In genomic region chrX:50635634-50636033, GRCm38 (mm10) we compare ENCODE assay signal across 8 mouse cellular contexts.
DNase-seq lines count a peak whose midpoint lies in the region; ATAC-seq and TF ChIP-seq lines count a peak whose summit lies in the region.

No protein-coding gene starts in this region.

- H3K9ac ChIP-seq in heart, embryonic 13.5 days, result peak overlapping the region; percentile 73
- peak overlapping the region; percentile 54; the same call in 1 of the 2 replicates for H3K9ac ChIP-seq in ES-E14 (ENCODE audit: insufficient read depth, low read depth, low read length, poor library complexity, severe bottlenecking)
- H3K9ac ChIP-seq in forebrain, embryonic 16.5 days (replicated peaks; ENCODE audit: low read depth, low read length), result peak overlapping the region; percentile 46; the same call in 1 of the 2 replicates

- H3K27ac ChIP-seq in heart, embryonic 13.5 days (replicated peaks), result peak overlapping the region; percentile 68; the same call in 1 of the 2 replicates
- peak overlapping the region; percentile 47; the same call in 1 of the 2 replicates for H3K27ac ChIP-seq in ES-E14 (ENCODE audit: insufficient read depth, low read depth, low read length, poor library complexity, severe bottlenecking)
- H3K27ac ChIP-seq in forebrain, embryonic 16.5 days (ENCODE audit: low read length), result no peak overlapping the region

- H3K4me1 ChIP-seq in heart, embryonic 13.5 days, result peaks cover 4% of the 10 kb centered on the region
- peaks cover 0 to 4% of the 10 kb centered on the region in 2 experiments; a peak in 1 of 4 replicates for H3K4me1 ChIP-seq in ES-E14 (ENCODE audit: control insufficient read depth in 2 of 2, insufficient read depth in 2 of 2, low read length in 2 of 2, poor library complexity in 1 of 2)
- 0 out of 2 replicates have a peak, but pooled peaks cover 4% of the 10 kb centered on the region for H3K4me1 ChIP-seq in forebrain, embryonic 16.5 days (replicated peaks; ENCODE audit: control insufficient read depth, insufficient read depth, low read length)

- peak overlapping the region; percentile 71 for H3K4me2 ChIP-seq in heart, embryonic 13.5 days
- H3K4me2 ChIP-seq in forebrain, embryonic 16.5 days (ENCODE audit: low read length), result peak overlapping the region; percentile 63

- ATAC-seq in heart, embryonic 13.5 days (ENCODE audit: extremely low read depth, insufficient number of reproducible peaks, low FRiP score, low TSS enrichment), result no peak
- 0 out of 2 replicates have a peak, but pooled peaks have one; percentile 16 for ATAC-seq in forebrain, embryonic 16.5 days
- ATAC-seq in megakaryocyte, adult 5-6 weeks (ENCODE audit: poor library complexity, severe bottlenecking), result peak; percentile 35

- H3K4me3 ChIP-seq in heart, embryonic 13.5 days, result peak overlapping the region; percentile 66
- peak overlapping the region; percentile 50 to 84 for H3K4me3 ChIP-seq in ES-E14 (ENCODE audit: insufficient read depth in 1 of 2, low read depth in 1 of 2, low read length in 2 of 2, poor library complexity in 1 of 2, severe bottlenecking in 1 of 2)
- peak overlapping the region; percentile 59 for H3K4me3 ChIP-seq in forebrain, embryonic 16.5 days (replicated peaks; ENCODE audit: low read length)

- DNase-seq in heart, adult 9 months (ENCODE audit: low spot score in 2 of 2), result no peak
- no peak for DNase-seq in ES-E14 (ENCODE audit: low read depth, low spot score)
- no peak for DNase-seq in layer of hippocampus, adult 18-20 months (ENCODE audit: low spot score in 2 of 2)
- no peak for DNase-seq in retina, embryonic 14.5 days (ENCODE audit: low spot score)
- no peak for DNase-seq in gastrocnemius, postnatal 25 days

- no peaks in the 10 kb centered on the region for H3K36me3 ChIP-seq in heart, embryonic 13.5 days
- peaks cover 3% of the 10 kb centered on the region for H3K36me3 ChIP-seq in ES-E14 (ENCODE audit: control insufficient read depth, insufficient read depth, low read length, poor library complexity, severe bottlenecking)
- H3K36me3 ChIP-seq in forebrain, embryonic 16.5 days (ENCODE audit: control insufficient read depth, insufficient read depth), result no peaks in the 10 kb centered on the region

- H3K27me3 ChIP-seq in heart, embryonic 13.5 days (replicated peaks), result no peaks in the 10 kb centered on the region
- H3K27me3 ChIP-seq in forebrain, embryonic 16.5 days (replicated peaks; ENCODE audit: control insufficient read depth, insufficient read depth, low read length), result no peaks in the 10 kb centered on the region

- in situ Hi-C loops in ES-E14 (cut with MboI; ENCODE audit: low sequenced_read_pairs in 2 of 2, unreplicated experiment in 2 of 2), result no loop called here

- 33% methylated on average over 6 of the region's 6 CpGs for WGBS in heart, embryonic 13.5 days
- WGBS in forebrain, embryonic 16.5 days, result 20% methylated on average over 6 of the region's 6 CpGs

- no peaks in the 10 kb centered on the region for H3K9me3 ChIP-seq in heart, embryonic 13.5 days
- no peaks in the 10 kb centered on the region for H3K9me3 ChIP-seq in ES-E14 (ENCODE audit: control insufficient read depth, insufficient read depth, low read depth, low read length)
- H3K9me3 ChIP-seq in forebrain, embryonic 16.5 days (ENCODE audit: control insufficient read depth, low read length), result no peaks in the 10 kb centered on the region

TF ChIP-seq in ES-E14, 5 proteins besides CTCF, POLR2A, EP300 and RAD21:
- TF ChIP-seq ZC3H11A (IDR thresholded peaks at IDR 0.05; ENCODE audit: borderline replicate concordance, low read depth, low read length), result no peak
- TF ChIP-seq MAFK (IDR thresholded peaks at IDR 0.05; ENCODE audit: insufficient read depth, low read depth, low read length), result no peak
- no peak for TF ChIP-seq ZNF384 (IDR thresholded peaks at IDR 0.05; ENCODE audit: low read depth, low read length)
- no peak for TF ChIP-seq CHD2 (IDR thresholded peaks at IDR 0.05; ENCODE audit: low read depth, low read length)
- TF ChIP-seq HCFC1 (IDR thresholded peaks at IDR 0.05; ENCODE audit: borderline replicate concordance, insufficient read depth, low read length), result no peak
